Comparison of ENCODE assay signal across 8 mouse cellular contexts in genomic region chr5:129940736-129941494, GRCm38 (mm10). TPM values are rescaled to one million over a fixed set of nuclear protein-coding genes. Genes with fewer than 3 reads are reported as not detected.
DNase-seq lines count a peak whose midpoint lies in the region; ATAC-seq and TF ChIP-seq lines count a peak whose summit lies in the region.

No protein-coding gene starts in this region.

- peak overlapping the region; percentile 81 for H3K4me3 ChIP-seq in kidney, embryonic 14.5 days (ENCODE audit: low read length)
- peak overlapping the region; percentile 60 for H3K4me3 ChIP-seq in brown adipose tissue, adult 24 weeks (ENCODE audit: insufficient read depth, low read depth, low read length)
- peak overlapping the region; percentile 86 for H3K4me3 ChIP-seq in hindbrain, postnatal 0 days (ENCODE audit: low read length)
- H3K4me3 ChIP-seq in midbrain, postnatal 0 days (ENCODE audit: low read depth, low read length) = peak overlapping the region; percentile 78

- WGBS in kidney, embryonic 14.5 days = 8% methylated on average over 9 of the region's 9 CpGs
- 8% methylated on average over 9 of the region's 9 CpGs for WGBS in hindbrain, postnatal 0 days
- WGBS in midbrain, postnatal 0 days = 10% methylated on average over 9 of the region's 9 CpGs

- no peak overlapping the region for H3K9ac ChIP-seq in kidney, embryonic 14.5 days (ENCODE audit: low read depth, low read length)
- peak overlapping the region; percentile 19; the same call in 1 of the 2 replicates for H3K9ac ChIP-seq in hindbrain, postnatal 0 days (replicated peaks; ENCODE audit: low read length)
- H3K9ac ChIP-seq in midbrain, postnatal 0 days (replicated peaks; ENCODE audit: low read length, poor library complexity, severe bottlenecking) = 0 out of 2 replicates have a peak overlapping the region, but pooled peaks have one; percentile 48

- no peak for DNase-seq in kidney, postnatal 4 days
- DNase-seq in hindbrain, postnatal 0 days (ENCODE audit: low spot score) = no peak
- DNase-seq in midbrain, postnatal 0 days (ENCODE audit: low spot score) = no peak
- no peak for DNase-seq in ovary, postnatal 36 days (ENCODE audit: low spot score)
- no peak for DNase-seq in kidney, postnatal 10 days
- no peak for DNase-seq in ovary, postnatal 14 days (ENCODE audit: low spot score)

- H3K4me2 ChIP-seq in kidney, embryonic 14.5 days (replicated peaks; ENCODE audit: low read depth, low read length) = peak overlapping the region; percentile 43
- peak overlapping the region; percentile 52 for H3K4me2 ChIP-seq in hindbrain, postnatal 0 days (ENCODE audit: low read depth, low read length)
- H3K4me2 ChIP-seq in midbrain, postnatal 0 days (ENCODE audit: low read depth, low read length, poor library complexity, severe bottlenecking) = peak overlapping the region; percentile 47

- H3K27me3 ChIP-seq in kidney, embryonic 14.5 days (ENCODE audit: control insufficient read depth, insufficient read depth, low read length) = no peaks in the 10 kb centered on the region
- no peaks in the 10 kb centered on the region for H3K27me3 ChIP-seq in hindbrain, postnatal 0 days (ENCODE audit: insufficient read depth, low read length)
- H3K27me3 ChIP-seq in midbrain, postnatal 0 days (ENCODE audit: insufficient read depth, low read length) = no peaks in the 10 kb centered on the region

- no peak for ATAC-seq in kidney, embryonic 14.5 days (ENCODE audit: low FRiP score, low TSS enrichment)
- ATAC-seq in hindbrain, postnatal 0 days = no peak; the same call in 1 of the 2 replicates
- ATAC-seq in midbrain, postnatal 0 days (ENCODE audit: low FRiP score) = peak; percentile 47

- no peak overlapping the region for H3K27ac ChIP-seq in kidney, embryonic 14.5 days (ENCODE audit: low read depth, low read length)
- peak overlapping the region; percentile 57 for H3K27ac ChIP-seq in brown adipose tissue, adult 24 weeks (replicated peaks; ENCODE audit: low read depth, low read length)
- H3K27ac ChIP-seq in hindbrain, postnatal 0 days = peak overlapping the region; percentile 65
- H3K27ac ChIP-seq in midbrain, postnatal 0 days (ENCODE audit: low read depth, low read length) = peak overlapping the region; percentile 55

- peaks cover 6% of the 10 kb centered on the region for H3K4me1 ChIP-seq in kidney, embryonic 14.5 days (ENCODE audit: control insufficient read depth, insufficient read depth, low read length)
- no peaks in the 10 kb centered on the region for H3K4me1 ChIP-seq in brown adipose tissue, adult 24 weeks (ENCODE audit: control insufficient read depth, insufficient read depth, insufficient read length, low read length)
- H3K4me1 ChIP-seq in hindbrain, postnatal 0 days (ENCODE audit: insufficient read depth, low read length) = 0 out of 2 replicates have a peak, but pooled peaks cover 4% of the 10 kb centered on the region
- H3K4me1 ChIP-seq in midbrain, postnatal 0 days (ENCODE audit: insufficient read depth, low read length) = peaks cover 2% of the 10 kb centered on the region; the same call in 1 of the 2 replicates

- TF ChIP-seq CTCF in hindbrain, postnatal 0 days (IDR thresholded peaks at IDR 0.05; ENCODE audit: low read depth) = no peak
- no peak for TF ChIP-seq CTCF in midbrain, postnatal 0 days (IDR thresholded peaks at IDR 0.05)

- no peaks in the 10 kb centered on the region for H3K9me3 ChIP-seq in kidney, embryonic 14.5 days (ENCODE audit: control insufficient read depth, low read length)
- H3K9me3 ChIP-seq in hindbrain, postnatal 0 days (ENCODE audit: low read length) = no peaks in the 10 kb centered on the region
- no peaks in the 10 kb centered on the region for H3K9me3 ChIP-seq in midbrain, postnatal 0 days (ENCODE audit: low read length)

- H3K36me3 ChIP-seq in kidney, embryonic 14.5 days (ENCODE audit: control insufficient read depth, insufficient read depth, low read length) = 0 out of 2 replicates have a peak, but pooled peaks cover 4% of the 10 kb centered on the region
- no peaks in the 10 kb centered on the region for H3K36me3 ChIP-seq in hindbrain, postnatal 0 days (ENCODE audit: insufficient read depth, low read length)
- H3K36me3 ChIP-seq in midbrain, postnatal 0 days (ENCODE audit: insufficient read depth, low read length) = no peaks in the 10 kb centered on the region

RNA-seq across cellular contexts. Expression of gene Vkorc1l1, which starts 0.9 kb away (rescaled TPM):
- polyA plus RNA-seq in kidney, embryonic 14.5 days (2014; fragmentation: Nextera tagmentation; extraction: Ambion mirVana) = 20.7 and 24.6 TPM in 2 replicates
- polyA plus RNA-seq in brown adipose tissue, adult 24 weeks (2012; ENCODE audit: insufficient read depth, insufficient read length, missing spikeins) = 31.1 and 41.5 TPM in 2 replicates
- total RNA-seq in hindbrain, postnatal 0 days (2014; rRNA removed) = 73.0 and 73.3 TPM in 2 replicates
- 22.3 and 23.0 TPM in 2 replicates for polyA plus RNA-seq in hindbrain, postnatal 0 days (2015; fragmentation: Nextera tagmentation; extraction: Ambion mirVana)
- 78.5 and 87.1 TPM in 2 replicates for total RNA-seq in midbrain, postnatal 0 days (2014; rRNA removed)
- 21.0 and 22.8 TPM in 2 replicates for polyA plus RNA-seq in midbrain, postnatal 0 days (2015; fragmentation: Nextera tagmentation; extraction: Ambion mirVana)

RNA-seq across cellular contexts. Expression of gene Nupr1l, which starts 32.6 kb away (rescaled TPM):
- polyA plus RNA-seq in kidney, embryonic 14.5 days (2014; fragmentation: Nextera tagmentation; extraction: Ambion mirVana) = 3.4 and 3.5 TPM in 2 replicates
- polyA plus RNA-seq in brown adipose tissue, adult 24 weeks (2012; ENCODE audit: insufficient read depth, insufficient read length, missing spikeins) = 4.1 and 6.2 TPM in 2 replicates
- total RNA-seq in hindbrain, postnatal 0 days (2014; rRNA removed) = 3.5 and 4.1 TPM in 2 replicates
- polyA plus RNA-seq in hindbrain, postnatal 0 days (2015; fragmentation: Nextera tagmentation; extraction: Ambion mirVana) = 6.0 and 6.1 TPM in 2 replicates
- 1.1 and 1.9 TPM in 2 replicates for total RNA-seq in midbrain, postnatal 0 days (2014; rRNA removed)
- 5.2 and 5.8 TPM in 2 replicates for polyA plus RNA-seq in midbrain, postnatal 0 days (2015; fragmentation: Nextera tagmentation; extraction: Ambion mirVana)

RNA-seq across cellular contexts. Expression of gene Phkg1, which starts 42.6 kb away (rescaled TPM):
- polyA plus RNA-seq in kidney, embryonic 14.5 days (2014; fragmentation: Nextera tagmentation; extraction: Ambion mirVana) = 0.15 and 0.21 TPM in 2 replicates
- 2.3 and 9.8 TPM in 2 replicates for polyA plus RNA-seq in brown adipose tissue, adult 24 weeks (2012; ENCODE audit: insufficient read depth, insufficient read length, missing spikeins)
- 2.0 and 3.6 TPM in 2 replicates for total RNA-seq in hindbrain, postnatal 0 days (2014; rRNA removed)
- polyA plus RNA-seq in hindbrain, postnatal 0 days (2015; fragmentation: Nextera tagmentation; extraction: Ambion mirVana) = 1.7 and 3.3 TPM in 2 replicates
- 0.66 and 3.0 TPM in 2 replicates for total RNA-seq in midbrain, postnatal 0 days (2014; rRNA removed)
- polyA plus RNA-seq in midbrain, postnatal 0 days (2015; fragmentation: Nextera tagmentation; extraction: Ambion mirVana) = 1.5 TPM in 2 replicates

RNA-seq across cellular contexts. Expression of gene Zbed5, which starts 45.4 kb away (rescaled TPM):
- 8.0 and 8.7 TPM in 2 replicates for polyA plus RNA-seq in kidney, embryonic 14.5 days (2014; fragmentation: Nextera tagmentation; extraction: Ambion mirVana)
- polyA plus RNA-seq in brown adipose tissue, adult 24 weeks (2012; ENCODE audit: insufficient read depth, insufficient read length, missing spikeins) = 0.83 and 1.9 TPM in 2 replicates
- total RNA-seq in hindbrain, postnatal 0 days (2014; rRNA removed) = 9.6 and 10.4 TPM in 2 replicates
- polyA plus RNA-seq in hindbrain, postnatal 0 days (2015; fragmentation: Nextera tagmentation; extraction: Ambion mirVana) = 7.4 and 7.9 TPM in 2 replicates
- 15.1 TPM in 2 replicates for total RNA-seq in midbrain, postnatal 0 days (2014; rRNA removed)
- polyA plus RNA-seq in midbrain, postnatal 0 days (2015; fragmentation: Nextera tagmentation; extraction: Ambion mirVana) = 10.7 and 10.9 TPM in 2 replicates

RNA-seq across cellular contexts. Expression of gene Chchd2, which starts 53.6 kb away (rescaled TPM):
- 1,010 and 1,332 TPM in 2 replicates for polyA plus RNA-seq in kidney, embryonic 14.5 days (2014; fragmentation: Nextera tagmentation; extraction: Ambion mirVana)
- 1,785 and 1,958 TPM in 2 replicates for polyA plus RNA-seq in brown adipose tissue, adult 24 weeks (2012; ENCODE audit: insufficient read depth, insufficient read length, missing spikeins)
- total RNA-seq in hindbrain, postnatal 0 days (2014; rRNA removed) = 1,207 and 1,381 TPM in 2 replicates
- polyA plus RNA-seq in hindbrain, postnatal 0 days (2015; fragmentation: Nextera tagmentation; extraction: Ambion mirVana) = 877 TPM in 2 replicates
- total RNA-seq in midbrain, postnatal 0 days (2014; rRNA removed) = 742 and 901 TPM in 2 replicates
- 693 and 752 TPM in 2 replicates for polyA plus RNA-seq in midbrain, postnatal 0 days (2015; fragmentation: Nextera tagmentation; extraction: Ambion mirVana)
